Mouse (Mus musculus): ENCODE results near the gene Tbc1d25. TPM values are rescaled to one million over a fixed set of nuclear protein-coding genes. Genes with fewer than 3 reads are reported as not detected.

Tbc1d25 gene
- polyA plus RNA-seq, 2 experiments, result 12.2 to 19.4 TPM

DNA sequence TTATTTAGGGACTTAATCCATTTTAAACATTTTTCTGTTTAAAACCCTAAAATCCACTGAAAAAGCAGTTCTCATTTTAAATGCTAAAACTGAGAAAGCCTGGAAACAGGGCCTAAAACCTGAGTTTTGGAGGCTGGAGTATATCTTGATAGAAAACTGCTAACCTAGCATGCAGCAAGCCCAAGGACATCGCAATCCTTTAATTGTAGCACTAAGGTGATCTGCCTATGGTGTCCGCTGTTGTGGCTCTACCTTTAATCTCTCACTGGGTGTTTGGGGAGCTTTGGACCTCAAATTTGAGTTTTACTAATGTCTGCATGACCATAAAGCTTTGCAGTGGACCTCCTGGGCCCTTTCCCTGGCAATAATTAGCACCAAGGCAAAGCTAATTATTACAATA lies 35.5 kb downstream of the Tbc1d25 start:
- Histone ChIP-seq H3K27ac (replicated peaks; ENCODE audit: low read depth, low read length) (no peak overlapping the region), H3K4me3 (replicated peaks; ENCODE audit: low read length) (no peak overlapping the region), H3K27me3 (ENCODE audit: control insufficient read depth, insufficient read depth, low read length) (no peaks in the 10 kb centered on the region), H3K9me3 (ENCODE audit: control insufficient read depth, low read length) (no peaks in the 10 kb centered on the region), H3K4me1 (ENCODE audit: control insufficient read depth, insufficient read depth, low read length) (0 out of 2 replicates have a peak, but pooled peaks cover 7% of the 10 kb centered on the region), H3K9ac (ENCODE audit: low read depth, low read length, severe bottlenecking) (no peak overlapping the region), H3K4me2 (replicated peaks; ENCODE audit: low read depth, low read length, severe bottlenecking) (no peak overlapping the region), H3K36me3 (ENCODE audit: control insufficient read depth, insufficient read depth, low read length) (peaks cover 31% of the 10 kb centered on the region)
- no peak for TF ChIP-seq POLR2A (IDR thresholded peaks at IDR 0.05; ENCODE audit: borderline replicate concordance, extremely low read depth, insufficient read depth, insufficient read length)
- DNase-seq (ENCODE audit: low spot score), result no peak
- no peak for ATAC-seq (ENCODE audit: low FRiP score, low read depth)
- WGBS, result 81% methylated on average over 2 of the region's 2 CpGs

DNA sequence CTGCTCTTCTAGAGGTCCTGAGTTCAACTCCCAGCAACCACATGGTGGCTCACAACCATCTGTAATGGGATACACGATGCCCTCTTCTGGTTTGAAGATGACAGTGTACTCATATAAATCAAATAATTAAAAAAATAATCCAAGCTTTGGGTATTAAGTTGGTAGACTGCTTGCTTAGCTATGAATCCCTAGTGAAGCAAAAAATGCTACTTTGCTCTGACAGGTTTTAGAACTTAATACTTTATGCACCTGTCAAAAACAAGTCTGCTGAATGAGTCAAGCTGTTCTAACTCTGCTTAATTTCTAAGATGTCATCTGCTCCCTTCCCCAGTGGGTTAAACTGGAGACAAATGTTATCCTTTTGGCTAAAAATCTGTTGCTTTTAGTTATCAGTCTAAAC lies 36.5 kb downstream of the Tbc1d25 start:
- no peak; the same call in 1 of the 2 replicates for ATAC-seq (ENCODE audit: low FRiP score, low read depth)
- Histone ChIP-seq H3K36me3 (ENCODE audit: control insufficient read depth, insufficient read depth, low read length) (peaks cover 31% of the 10 kb centered on the region), H3K27me3 (ENCODE audit: control insufficient read depth, insufficient read depth, low read length) (no peaks in the 10 kb centered on the region), H3K4me2 (replicated peaks; ENCODE audit: low read depth, low read length, severe bottlenecking) (no peak overlapping the region), H3K9ac (ENCODE audit: low read depth, low read length, severe bottlenecking) (no peak overlapping the region), H3K4me1 (ENCODE audit: control insufficient read depth, insufficient read depth, low read length) (0 out of 2 replicates have a peak, but pooled peaks cover 7% of the 10 kb centered on the region), H3K27ac (replicated peaks; ENCODE audit: low read depth, low read length) (no peak overlapping the region), H3K9me3 (ENCODE audit: control insufficient read depth, low read length) (no peaks in the 10 kb centered on the region), H3K4me3 (replicated peaks; ENCODE audit: low read length) (no peak overlapping the region)
- DNase-seq (ENCODE audit: low spot score), result no peak
- WGBS, result 57% methylated on average over 1 of the region's 1 CpGs
- TF ChIP-seq POLR2A (IDR thresholded peaks at IDR 0.05; ENCODE audit: borderline replicate concordance, extremely low read depth, insufficient read depth, insufficient read length), result no peak

GRCm38 (mm10) chrX:8135886-8136285 lies 40.1 kb downstream of the Tbc1d25 start:
- TF ChIP-seq POLR2A (IDR thresholded peaks at IDR 0.05; ENCODE audit: borderline replicate concordance, extremely low read depth, insufficient read depth, insufficient read length), result no peak
- H3K4me2 ChIP-seq (replicated peaks; ENCODE audit: low read depth, low read length, severe bottlenecking), result no peak overlapping the region
- no peak overlapping the region for H3K9ac ChIP-seq (ENCODE audit: low read depth, low read length, severe bottlenecking)
- no peak overlapping the region for H3K4me3 ChIP-seq (replicated peaks; ENCODE audit: low read length)
- H3K36me3 ChIP-seq (ENCODE audit: control insufficient read depth, insufficient read depth, low read length), result peaks cover 9% of the 10 kb centered on the region
- H3K27ac ChIP-seq (replicated peaks; ENCODE audit: low read depth, low read length), result no peak overlapping the region
- ATAC-seq (ENCODE audit: low FRiP score, low read depth) (no peak), DNase-seq (ENCODE audit: low spot score) (no peak)
- no peaks in the 10 kb centered on the region for H3K27me3 ChIP-seq (ENCODE audit: control insufficient read depth, insufficient read depth, low read length)
- H3K9me3 ChIP-seq (ENCODE audit: control insufficient read depth, low read length), result no peaks in the 10 kb centered on the region
- 61% methylated on average over 2 of the region's 2 CpGs for WGBS
- H3K4me1 ChIP-seq (ENCODE audit: control insufficient read depth, insufficient read depth, low read length), result no peaks in the 10 kb centered on the region

GRCm38 (mm10) chrX:8132017-8132976 lies 43.7 kb downstream of the Tbc1d25 start, which contains the start of gene Wdr13:
TSS of gene Wdr13 (minus strand) at chrX:8132892.
- Histone ChIP-seq H3K4me2 (replicated peaks; ENCODE audit: low read depth, low read length, severe bottlenecking) (peak within 1 kb of the TSS; percentile 53), H3K4me1 (ENCODE audit: control insufficient read depth, insufficient read depth, low read length) (no peaks in the 10 kb centered on the region), H3K27ac (replicated peaks; ENCODE audit: low read depth, low read length) (peak within 1 kb of the TSS; percentile 83), H3K27me3 (ENCODE audit: control insufficient read depth, insufficient read depth, low read length) (no peaks in the 10 kb centered on the region), H3K9ac (ENCODE audit: low read depth, low read length, severe bottlenecking) (peak within 1 kb of the TSS; percentile 51), H3K4me3 (replicated peaks; ENCODE audit: low read length) (peak within 1 kb of the TSS; percentile 52), H3K36me3 (ENCODE audit: control insufficient read depth, insufficient read depth, low read length) (0 out of 2 replicates have a peak, but pooled peaks cover 5% of the 10 kb centered on the region), H3K9me3 (ENCODE audit: control insufficient read depth, low read length) (no peaks in the 10 kb centered on the region)
- ATAC-seq (ENCODE audit: low FRiP score, low read depth), result peak; percentile 88
- peak; percentile 22; the same call in 1 of the 2 replicates for TF ChIP-seq POLR2A (IDR thresholded peaks at IDR 0.05; ENCODE audit: borderline replicate concordance, extremely low read depth, insufficient read depth, insufficient read length)
- peak; percentile 87 for DNase-seq (ENCODE audit: low spot score)
- WGBS, result 18% methylated on average over 36 of the region's 40 CpGs

DNA sequence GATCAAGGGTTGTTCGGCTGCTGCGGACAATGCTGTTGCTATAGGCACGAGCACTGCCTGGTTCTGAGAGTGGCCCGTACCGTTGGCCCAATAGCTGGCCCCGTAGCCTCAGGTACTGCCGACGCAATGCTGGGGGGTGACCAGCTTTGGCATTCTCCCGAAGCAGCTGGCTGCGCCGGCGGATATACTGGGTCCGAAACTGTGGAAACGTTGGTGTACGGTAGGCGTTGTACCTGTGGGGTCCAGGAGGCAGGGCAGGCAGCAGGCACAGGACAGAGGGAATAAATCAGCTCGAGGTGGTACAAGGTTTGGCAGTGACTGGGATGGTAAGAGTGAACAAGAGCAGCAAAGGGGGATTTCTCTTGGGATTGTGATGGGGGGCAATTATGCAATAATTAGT lies 44.6 kb downstream of the Tbc1d25 start:
- no peak overlapping the region for H3K9ac ChIP-seq (ENCODE audit: low read depth, low read length, severe bottlenecking)
- H3K27ac ChIP-seq (replicated peaks; ENCODE audit: low read depth, low read length), result no peak overlapping the region
- no peak for TF ChIP-seq POLR2A (IDR thresholded peaks at IDR 0.05; ENCODE audit: borderline replicate concordance, extremely low read depth, insufficient read depth, insufficient read length)
- H3K27me3 ChIP-seq (ENCODE audit: control insufficient read depth, insufficient read depth, low read length), result no peaks in the 10 kb centered on the region
- 93% methylated on average over 17 of the region's 17 CpGs for WGBS
- no peaks in the 10 kb centered on the region for H3K9me3 ChIP-seq (ENCODE audit: control insufficient read depth, low read length)
- peak overlapping the region; percentile 52 for H3K4me3 ChIP-seq (replicated peaks; ENCODE audit: low read length)
- peaks cover 8% of the 10 kb centered on the region; the same call in 1 of the 2 replicates for H3K36me3 ChIP-seq (ENCODE audit: control insufficient read depth, insufficient read depth, low read length)
- H3K4me2 ChIP-seq (replicated peaks; ENCODE audit: low read depth, low read length, severe bottlenecking), result peak overlapping the region; percentile 53
- H3K4me1 ChIP-seq (ENCODE audit: control insufficient read depth, insufficient read depth, low read length), result no peaks in the 10 kb centered on the region
- DNase-seq (ENCODE audit: low spot score) (no peak), ATAC-seq (ENCODE audit: low FRiP score, low read depth) (no peak)
